Mouse (Mus musculus) midbrain, postnatal 0 days (tissue): ENCODE measurements around the gene Ccr10. TPM values are rescaled to one million over a fixed set of nuclear protein-coding genes. Genes with fewer than 3 reads are reported as not detected.
A peak's percentile ranks its signal among the peaks of the same experiment; 100 is the strongest.

ENCODE experiments used
- ATAC-seq: fragments of 200-750 bp; cut with Nextera tagmentation; 2 replicates; pipeline ENCODE4 v1.8.0; 2017; ENCODE audit warnings: moderate number of reproducible peaks, mild to moderate bottlenecking, moderate TSS enrichment, moderate library complexity; ENCODE audit not compliant: low FRiP score
- DNase-seq: peaks from one replicate; pipeline ENCODE4 v3.0.0-alpha.2; 2015; ENCODE audit warnings: low spot score
- H3K27ac ChIP-seq: fragments of 300-500 bp; sonication (generic); 2 replicates; pipeline ENCODE4 v1.5.1; 2014; ENCODE audit warnings: low read depth, mild to moderate bottlenecking, low read length, mixed read lengths
- H3K27me3 ChIP-seq: fragments of 300-500 bp; sonication (generic); 2 replicates; pipeline ENCODE4 v1.6.1; 2014; ENCODE audit warnings: low read length, control low read depth, mixed read lengths; ENCODE audit not compliant: insufficient read depth
- H3K36me3 ChIP-seq: fragments of 300-500 bp; sonication (generic); 2 replicates; pipeline ENCODE4 v1.6.1; 2014; ENCODE audit warnings: low read length, control low read depth, mixed read lengths; ENCODE audit not compliant: insufficient read depth
- H3K4me1 ChIP-seq: fragments of 300-500 bp; sonication (generic); 2 replicates; pipeline ENCODE4 v1.6.1; 2014; ENCODE audit warnings: mild to moderate bottlenecking, control low read depth, antibody characterized with exemption, low read length, mixed read lengths; ENCODE audit not compliant: insufficient read depth
- H3K4me2 ChIP-seq: fragments of 300-500 bp; sonication (generic); 2 replicates; pipeline ENCODE4 v1.6.1; 2014; ENCODE audit warnings: low read depth, mild to moderate bottlenecking, low read length, mixed read lengths; ENCODE audit not compliant: poor library complexity, severe bottlenecking
- H3K4me3 ChIP-seq: fragments of 300-500 bp; sonication (generic); 2 replicates; pipeline ENCODE4 v1.5.1; 2014; ENCODE audit warnings: low read depth, mild to moderate bottlenecking, low read length, moderate library complexity
- H3K9ac ChIP-seq: fragments of 300-500 bp; sonication (generic); replicated peaks from 2 replicates; pipeline ENCODE4 v1.6.1; 2014; ENCODE audit warnings: mild to moderate bottlenecking, low read length, moderate library complexity, mixed read lengths; ENCODE audit not compliant: poor library complexity, severe bottlenecking
- H3K9me3 ChIP-seq: fragments of 300-500 bp; sonication (generic); 2 replicates; pipeline ENCODE4 v1.6.1; 2016; ENCODE audit warnings: low read length, control low read depth
- CTCF ChIP-seq: IDR thresholded peaks from 2 replicates; pipeline ENCODE4 v1.5.1; 2016; ENCODE audit warnings: antibody characterized with exemption, mild to moderate bottlenecking
- WGBS: fragments of 180-500 bp; shearing (Covaris S2); extraction: QIAGEN DNeasy Blood & Tissue Kit; methylation state at CpG from one replicate; pipeline ENCODE4 v1.1.7; 2014; 5-methylcytosine and 5-hydroxymethylcytosine counted together
- polyA plus RNA-seq: library from polyadenylated mRNA; unstranded; fragments of >200 nt; fragmentation: Nextera tagmentation; extraction: Ambion mirVana; gene quantifications from 2 replicates; pipeline ENCODE4 v1.2.1, GENCODE M21; 2015
- total RNA-seq: library from RNA; depleted of rRNA; stranded (reverse); fragments of >200 nt; gene quantifications from 2 replicates; pipeline ENCODE4 v1.2.3, GENCODE M21; 2014

Gene Ccr10
- total and polyA plus RNA-seq, 2 experiments from 2014 or later: 0.83 to 1.4 TPM

DNA sequence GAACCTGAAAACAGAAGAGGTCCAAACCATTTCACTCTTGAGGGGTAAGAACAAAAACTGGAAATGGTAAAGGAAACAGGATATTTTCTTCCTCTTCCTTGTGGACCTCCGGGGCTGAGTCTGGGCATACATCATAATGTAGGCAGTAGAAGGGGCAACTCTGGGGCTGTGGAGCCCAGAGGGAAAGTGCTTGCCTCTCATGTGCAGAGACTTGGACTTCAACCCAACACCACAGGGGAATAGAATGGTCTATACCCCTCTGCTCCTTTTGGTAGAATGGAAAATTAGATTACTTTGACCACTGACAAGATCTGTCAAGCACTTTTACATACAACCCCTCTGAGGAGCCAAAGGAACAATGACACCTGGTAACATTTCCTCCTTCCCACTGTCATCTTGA lies 19.9 kb upstream of the Ccr10 start:
- no peak overlapping the region for H3K4me2 ChIP-seq
- peaks cover 47% of the 10 kb centered on the region for H3K36me3 ChIP-seq
- H3K9ac ChIP-seq: no peak overlapping the region
- no peaks in the 10 kb centered on the region for H3K4me1 ChIP-seq
- no peaks in the 10 kb centered on the region for H3K9me3 ChIP-seq
- H3K27me3 ChIP-seq: no peaks in the 10 kb centered on the region
- H3K27ac ChIP-seq: no peak overlapping the region
- no peak overlapping the region for H3K4me3 ChIP-seq
- WGBS: 86% methylated on average over 1 of the region's 1 CpGs
- ATAC-seq (no peak), DNase-seq (no peak)
- TF ChIP-seq CTCF: no peak

DNA sequence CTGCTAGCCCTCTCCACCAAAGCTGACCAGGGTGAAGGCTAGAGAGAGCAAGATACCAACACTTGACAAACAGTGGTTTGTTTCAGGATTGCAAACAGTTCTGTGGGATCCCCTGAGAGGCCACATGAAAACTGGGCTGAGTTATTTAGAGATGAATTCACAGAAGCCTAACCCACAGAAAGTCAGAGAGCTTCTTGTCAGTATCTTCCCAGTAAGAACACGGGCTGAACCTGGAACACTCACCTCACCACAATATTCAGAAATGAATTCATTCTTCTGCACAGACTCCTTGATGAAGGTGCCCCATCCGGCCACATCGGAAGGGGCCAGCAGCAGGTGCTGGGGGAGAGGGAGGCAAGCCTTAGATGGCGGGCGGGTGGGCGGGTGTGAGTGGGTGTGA lies 19.4 kb upstream of the Ccr10 start:
- no peaks in the 10 kb centered on the region for H3K27me3 ChIP-seq
- no peaks in the 10 kb centered on the region for H3K9me3 ChIP-seq
- WGBS: 86% methylated on average over 6 of the region's 6 CpGs
- H3K9ac ChIP-seq: no peak overlapping the region
- no peak overlapping the region for H3K27ac ChIP-seq
- no peak for ATAC-seq
- no peak for TF ChIP-seq CTCF
- H3K4me1 ChIP-seq: no peaks in the 10 kb centered on the region
- H3K4me3 ChIP-seq: no peak overlapping the region
- peaks cover 43% of the 10 kb centered on the region for H3K36me3 ChIP-seq
- no peak for DNase-seq
- no peak overlapping the region for H3K4me2 ChIP-seq

- Histone ChIP-seq H3K4me1 (no peaks in the 10 kb centered on the region), H3K27me3 (no peaks in the 10 kb centered on the region), H3K9me3 (no peaks in the 10 kb centered on the region), H3K4me3 (no peak overlapping the region), H3K36me3 (peaks cover 38% of the 10 kb centered on the region), H3K9ac (no peak overlapping the region), H3K4me2 (no peak overlapping the region), H3K27ac (no peak overlapping the region)
- ATAC-seq: no peak
- 81% methylated on average over 5 of the region's 5 CpGs for WGBS
- DNase-seq: no peak
- no peak for TF ChIP-seq CTCF
Measured at GRCm38 (mm10) chr11:101194137-101194536, 18.9 kb upstream of the Ccr10 start.

GRCm38 (mm10) chr11:101193076-101193475 lies 17.8 kb upstream of the Ccr10 start:
- no peaks in the 10 kb centered on the region for H3K9me3 ChIP-seq
- no peak overlapping the region for H3K4me3 ChIP-seq
- ATAC-seq (no peak), DNase-seq (no peak)
- no peak for TF ChIP-seq CTCF
- WGBS: 88% methylated on average over 7 of the region's 7 CpGs
- no peaks in the 10 kb centered on the region for H3K4me1 ChIP-seq
- peaks cover 28% of the 10 kb centered on the region for H3K36me3 ChIP-seq
- no peak overlapping the region for H3K27ac ChIP-seq
- H3K9ac ChIP-seq: no peak overlapping the region
- H3K27me3 ChIP-seq: no peaks in the 10 kb centered on the region
- no peak overlapping the region for H3K4me2 ChIP-seq

DNA sequence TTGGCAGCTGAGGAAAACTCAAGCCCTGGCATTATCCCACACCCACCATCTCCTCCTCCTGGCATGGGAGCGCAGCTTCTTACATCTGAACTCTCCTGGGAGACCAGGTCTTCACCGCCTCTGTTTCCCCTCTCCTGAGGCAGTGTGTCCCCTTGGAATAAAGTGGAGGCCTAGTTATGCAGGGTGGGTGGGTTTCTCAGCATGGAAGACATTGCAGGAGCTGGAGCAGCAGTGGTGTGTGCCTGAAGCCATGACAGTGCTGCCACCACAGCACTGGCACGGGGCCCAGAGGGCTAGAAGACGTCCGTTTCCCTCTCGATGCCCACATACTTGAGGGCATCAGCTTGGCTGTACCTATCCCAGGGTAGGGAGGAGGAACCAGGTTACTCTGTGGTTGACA lies 17.4 kb upstream of the Ccr10 start:
- ATAC-seq: no peak
- Histone ChIP-seq H3K27me3 (no peaks in the 10 kb centered on the region), H3K36me3 (peaks cover 24% of the 10 kb centered on the region), H3K4me1 (no peaks in the 10 kb centered on the region), H3K9ac (no peak overlapping the region), H3K9me3 (no peaks in the 10 kb centered on the region), H3K4me2 (no peak overlapping the region), H3K27ac (no peak overlapping the region), H3K4me3 (no peak overlapping the region)
- no peak for DNase-seq
- no peak for TF ChIP-seq CTCF
- 81% methylated on average over 6 of the region's 6 CpGs for WGBS

- no peaks in the 10 kb centered on the region for H3K4me1 ChIP-seq
- no peak overlapping the region for H3K27ac ChIP-seq
- H3K4me3 ChIP-seq: no peak overlapping the region
- H3K4me2 ChIP-seq: no peak overlapping the region
- H3K9me3 ChIP-seq: no peaks in the 10 kb centered on the region
- 0 out of 2 replicates have a peak overlapping the region, but pooled peaks have one; percentile 8 for H3K9ac ChIP-seq
- no peaks in the 10 kb centered on the region for H3K27me3 ChIP-seq
- ATAC-seq (no peak), DNase-seq (no peak)
- no peak for TF ChIP-seq CTCF
- peaks cover 26% of the 10 kb centered on the region for H3K36me3 ChIP-seq
- 79% methylated on average over 4 of the region's 4 CpGs for WGBS
Measured at GRCm38 (mm10) chr11:101191919-101192470, 16.8 kb upstream of the Ccr10 start.
